Mouse (Mus musculus) hindbrain, embryonic 11.5 days (tissue): ENCODE data around the gene Rpl39. TPM values are rescaled to one million over a fixed set of nuclear protein-coding genes. Genes with fewer than 3 reads are reported as not detected.
A peak's percentile ranks its signal among the peaks of the same experiment; 100 is the strongest.

Experiments used
- ATAC-seq: fragments of 200-750 bp; cut with Nextera tagmentation; 2 replicates; pipeline ENCODE4 v1.8.0; 2017; ENCODE audit warnings: mild to moderate bottlenecking, moderate TSS enrichment, moderate library complexity; ENCODE audit not compliant: low FRiP score
- DNase-seq: peaks from one replicate; pipeline ENCODE4 v3.0.0-alpha.2; 2015; ENCODE audit warnings: low spot score
- H3K27ac ChIP-seq: fragments of 300-500 bp; sonication (generic); 2 replicates; pipeline ENCODE4 v1.5.1; 2014; ENCODE audit warnings: mild to moderate bottlenecking, low read depth, low read length
- H3K27me3 ChIP-seq: fragments of 300-500 bp; sonication (generic); 2 replicates; pipeline ENCODE4 v1.6.1; 2014; ENCODE audit warnings: mild to moderate bottlenecking, low read length, moderate library complexity, mixed read lengths; ENCODE audit not compliant: control insufficient read depth, insufficient read depth
- H3K36me3 ChIP-seq: fragments of 300-500 bp; sonication (generic); 2 replicates; pipeline ENCODE4 v1.6.1; 2014; ENCODE audit warnings: mild to moderate bottlenecking, low read length, moderate library complexity, mixed read lengths; ENCODE audit not compliant: control insufficient read depth, insufficient read depth
- H3K4me1 ChIP-seq: fragments of 300-500 bp; sonication (generic); replicated peaks from 2 replicates; pipeline ENCODE4 v1.6.1; 2014; ENCODE audit warnings: low read length, mixed read lengths; ENCODE audit not compliant: control insufficient read depth, insufficient read depth
- H3K4me2 ChIP-seq: fragments of 300-500 bp; sonication (generic); replicated peaks from 2 replicates; pipeline ENCODE4 v1.6.1; 2014; ENCODE audit warnings: mild to moderate bottlenecking, low read depth, low read length
- H3K4me3 ChIP-seq: fragments of 300-500 bp; sonication (generic); 2 replicates; pipeline ENCODE4 v1.5.1; 2014; ENCODE audit warnings: low read depth, low read length
- H3K9ac ChIP-seq: fragments of 300-500 bp; sonication (generic); 2 replicates; pipeline ENCODE4 v1.6.1; 2014; ENCODE audit warnings: low read depth, low read length
- H3K9me3 ChIP-seq: fragments of 300-500 bp; sonication (generic); 2 replicates; pipeline ENCODE4 v1.6.1; 2016; ENCODE audit warnings: low read length; ENCODE audit not compliant: control insufficient read depth
- WGBS: fragments of 180-500 bp; shearing (Covaris S2); extraction: QIAGEN DNeasy Blood & Tissue Kit; methylation state at CpG from one replicate; pipeline ENCODE4 v1.1.7; 2014; 5-methylcytosine and 5-hydroxymethylcytosine counted together
- polyA plus RNA-seq: library from polyadenylated mRNA; unstranded; fragments of >200 nt; fragmentation: Nextera tagmentation; extraction: Ambion mirVana; gene quantifications from 2 replicates; pipeline ENCODE4 v1.2.1, GENCODE M21; 2014

Gene Rpl39
- polyA plus RNA-seq, 1 experiment from 2014 or later: 431 TPM

DNA sequence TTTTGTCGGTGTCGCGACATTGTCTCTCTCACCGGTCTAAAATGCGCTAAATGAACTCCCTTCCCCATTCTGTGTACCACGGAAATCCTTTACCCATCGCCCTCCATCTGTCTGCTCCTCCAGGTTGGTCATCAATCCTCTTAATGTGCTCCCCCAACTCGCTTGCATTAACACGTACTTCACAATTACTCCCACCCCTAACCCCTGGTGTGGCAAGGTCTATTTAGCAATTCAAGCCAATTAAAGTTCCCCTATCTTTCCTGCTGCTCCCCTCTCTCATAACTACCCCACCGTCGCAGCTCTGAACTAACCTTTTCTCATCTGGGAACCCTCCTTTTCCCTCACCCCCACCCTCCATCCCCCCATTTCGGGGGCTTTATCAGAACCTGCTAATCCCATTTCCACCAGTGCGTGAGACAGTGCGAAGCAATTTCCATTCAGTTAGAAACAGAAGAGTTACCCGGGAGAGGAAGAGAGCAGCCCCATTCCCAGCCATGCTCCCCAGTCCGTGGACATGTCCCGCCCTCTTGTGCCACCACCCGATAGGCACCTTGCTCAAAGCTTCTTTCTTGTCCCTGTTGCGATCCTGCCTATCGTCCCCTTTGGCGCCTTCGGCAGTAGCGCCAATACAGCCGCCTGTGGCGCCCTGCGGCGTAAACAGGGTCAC, 24.5 kb upstream of the Rpl39 start:
- 14% methylated on average over 27 of the region's 27 CpGs for WGBS
- DNase-seq (no peak), ATAC-seq (peak; percentile 81)
- Histone ChIP-seq H3K4me3 (peak overlapping the region; percentile 53), H3K27me3 (no peaks in the 10 kb centered on the region), H3K4me1 (no peaks in the 10 kb centered on the region), H3K9ac (peak overlapping the region; percentile 50), H3K36me3 (no peaks in the 10 kb centered on the region), H3K9me3 (no peaks in the 10 kb centered on the region), H3K27ac (peak overlapping the region; percentile 70), H3K4me2 (peak overlapping the region; percentile 48)

DNA sequence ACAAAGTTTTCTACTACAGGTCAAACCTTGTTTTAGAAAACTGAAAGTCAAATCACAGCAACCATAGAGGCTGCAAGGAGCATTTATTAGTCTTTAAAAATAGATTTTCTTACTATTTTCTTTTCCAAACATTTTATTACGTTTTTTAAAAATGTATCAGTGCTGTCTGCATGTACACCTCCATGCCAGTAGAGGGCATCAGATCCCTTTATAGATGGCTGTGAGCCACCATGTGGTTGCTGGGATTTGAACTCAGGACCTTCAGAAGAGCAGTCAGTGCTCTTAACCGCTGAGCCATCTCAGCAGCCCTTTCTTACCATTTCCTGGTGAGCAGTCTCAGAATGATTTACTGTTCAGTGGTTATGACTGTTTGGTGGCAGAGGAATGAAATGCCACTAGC, 18.6 kb upstream of the Rpl39 start:
- Histone ChIP-seq H3K9me3 (no peaks in the 10 kb centered on the region), H3K27ac (no peak overlapping the region), H3K27me3 (no peaks in the 10 kb centered on the region), H3K4me3 (no peak overlapping the region), H3K4me1 (no peaks in the 10 kb centered on the region), H3K4me2 (no peak overlapping the region), H3K36me3 (no peaks in the 10 kb centered on the region), H3K9ac (no peak overlapping the region)
- no peak for ATAC-seq
- WGBS: 84% methylated on average over 2 of the region's 2 CpGs
- DNase-seq: no peak

DNA sequence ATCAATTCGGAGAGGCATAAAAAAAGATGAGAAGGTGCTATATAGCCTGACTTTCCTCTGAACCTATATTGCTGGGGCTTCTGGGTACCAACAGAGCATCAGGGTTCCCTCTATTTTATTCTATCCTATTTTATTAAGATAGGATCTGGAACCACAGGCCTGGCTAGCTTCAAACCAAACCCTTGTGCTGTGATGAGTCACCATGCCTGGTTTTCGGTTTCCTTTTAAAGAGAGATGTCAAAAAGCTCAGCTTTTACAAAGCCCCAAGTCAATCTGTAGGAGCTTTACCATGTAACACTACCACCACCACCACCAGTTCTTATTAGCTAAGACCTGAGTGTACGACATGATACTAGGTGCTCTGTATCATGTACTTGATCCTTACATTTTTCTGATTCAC, 13.5 kb upstream of the Rpl39 start:
- Histone ChIP-seq H3K9ac (no peak overlapping the region), H3K4me2 (no peak overlapping the region), H3K4me1 (no peaks in the 10 kb centered on the region), H3K4me3 (no peak overlapping the region), H3K27ac (no peak overlapping the region), H3K9me3 (no peaks in the 10 kb centered on the region), H3K36me3 (no peaks in the 10 kb centered on the region), H3K27me3 (no peaks in the 10 kb centered on the region)
- ATAC-seq (no peak), DNase-seq (no peak)
- 88% methylated on average over 3 of the region's 3 CpGs for WGBS

DNA sequence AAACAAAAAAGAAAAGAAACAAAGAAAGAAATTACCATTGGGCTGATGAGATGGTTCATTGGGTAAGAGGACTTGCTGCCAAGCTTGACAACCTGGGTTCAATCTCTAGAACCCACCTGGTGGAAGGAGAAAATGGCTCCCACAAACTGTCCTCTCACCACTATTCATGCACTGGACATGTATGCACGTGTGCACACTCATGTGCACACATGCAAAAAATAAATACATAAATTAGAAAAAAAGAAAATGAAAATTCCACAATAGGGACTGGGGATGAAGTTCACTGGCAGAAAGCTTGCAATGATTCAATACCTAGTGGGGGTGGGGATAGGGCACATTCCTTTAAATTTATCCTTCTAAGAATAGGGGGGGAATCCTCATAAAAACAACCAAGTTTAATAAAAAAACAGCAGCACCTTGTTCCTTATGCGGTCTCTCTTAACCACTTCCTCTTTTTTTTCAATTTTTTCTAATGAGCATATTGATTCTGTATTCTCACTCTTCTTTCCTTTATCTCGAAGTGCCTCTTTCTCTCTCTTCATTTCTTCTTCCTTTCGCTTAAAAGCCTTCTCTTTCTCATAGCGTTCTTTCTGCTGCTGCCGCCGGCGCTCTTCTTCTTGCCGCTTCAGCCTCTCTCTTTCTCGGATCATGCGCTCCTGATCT, 10.0 kb upstream of the Rpl39 start:
- Histone ChIP-seq H3K4me1 (no peaks in the 10 kb centered on the region), H3K9ac (no peak overlapping the region), H3K9me3 (no peaks in the 10 kb centered on the region), H3K36me3 (no peaks in the 10 kb centered on the region), H3K27me3 (no peaks in the 10 kb centered on the region), H3K4me3 (no peak overlapping the region), H3K27ac (no peak overlapping the region), H3K4me2 (no peak overlapping the region)
- DNase-seq: no peak
- WGBS: 89% methylated on average over 11 of the region's 11 CpGs
- ATAC-seq: no peak

DNA sequence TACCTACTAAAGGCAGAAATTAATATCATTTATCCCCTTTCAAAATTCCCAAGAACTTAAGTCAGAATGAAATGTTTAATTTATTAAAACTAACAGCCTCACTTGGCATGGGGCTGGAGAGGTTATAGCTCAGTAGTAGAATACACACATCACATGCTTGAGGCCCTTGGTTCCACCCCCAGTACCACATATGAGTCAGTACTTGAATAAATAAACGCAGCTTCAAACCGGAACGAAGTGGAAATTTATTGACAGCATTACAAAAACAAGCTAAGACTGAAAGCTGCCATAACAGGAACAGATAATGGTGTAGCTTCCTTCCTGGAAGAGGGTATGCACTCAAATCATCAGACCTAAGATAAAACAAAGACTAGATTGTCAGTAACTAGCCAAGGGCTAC, 6.3 kb upstream of the Rpl39 start:
- H3K9ac ChIP-seq: no peak overlapping the region
- ATAC-seq: no peak
- 86% methylated on average over 3 of the region's 3 CpGs for WGBS
- H3K27me3 ChIP-seq: no peaks in the 10 kb centered on the region
- no peak for DNase-seq
- no peaks in the 10 kb centered on the region for H3K4me1 ChIP-seq
- no peak overlapping the region for H3K4me2 ChIP-seq
- H3K4me3 ChIP-seq: no peak overlapping the region
- H3K9me3 ChIP-seq: no peaks in the 10 kb centered on the region
- no peaks in the 10 kb centered on the region for H3K36me3 ChIP-seq
- no peak overlapping the region for H3K27ac ChIP-seq

DNA sequence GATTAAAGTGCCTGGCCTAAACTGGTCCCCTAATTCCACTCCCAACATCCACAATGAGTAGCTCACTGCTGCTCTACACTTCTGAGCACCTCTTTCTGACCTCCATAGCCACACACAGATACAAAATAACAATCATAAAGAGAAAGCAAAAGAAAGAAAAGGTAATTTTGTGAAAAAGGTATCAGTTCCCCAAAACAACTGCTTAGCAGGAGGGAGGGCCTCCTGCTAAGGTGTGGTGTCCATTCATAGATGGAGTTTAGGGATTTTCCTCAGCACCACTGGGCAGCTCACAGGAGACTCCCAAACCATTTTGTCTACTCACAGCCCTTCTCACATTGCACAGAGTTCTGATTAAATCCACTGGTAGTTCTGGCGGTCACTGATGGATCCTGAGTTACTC, 3.6 kb upstream of the Rpl39 start:
- DNase-seq: no peak
- H3K9ac ChIP-seq: no peak overlapping the region
- 81% methylated on average over 1 of the region's 1 CpGs for WGBS

DNA sequence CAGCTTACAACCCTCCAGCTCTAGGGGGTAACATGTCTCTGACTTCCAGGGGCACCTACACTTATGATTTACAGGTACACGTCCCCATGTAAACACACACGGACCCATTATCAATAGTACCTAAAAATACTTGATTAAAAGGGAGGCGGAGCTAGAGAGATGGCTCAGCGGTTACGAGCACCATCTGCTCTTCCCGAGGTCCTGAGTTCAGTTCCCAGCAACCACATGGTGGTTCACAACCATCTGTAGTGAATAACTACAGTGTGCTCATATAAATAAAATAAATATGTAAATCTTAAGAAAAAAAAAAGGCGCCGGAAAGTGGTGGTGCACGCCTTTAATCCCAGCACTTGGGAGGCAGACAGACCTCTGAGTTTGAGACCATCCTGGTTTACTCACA, 463 bp upstream of the Rpl39 start:
- H3K27me3 ChIP-seq: no peaks in the 10 kb centered on the region
- H3K4me3 ChIP-seq: peak overlapping the region; percentile 58
- H3K36me3 ChIP-seq: no peaks in the 10 kb centered on the region
- WGBS: 20% methylated on average over 9 of the region's 9 CpGs
- DNase-seq (no peak), ATAC-seq (no peak; the same call in 1 of the 2 replicates)
- peak overlapping the region; percentile 77; the same call in 1 of the 2 replicates for H3K27ac ChIP-seq
- H3K9ac ChIP-seq: no peak overlapping the region
- no peaks in the 10 kb centered on the region for H3K4me1 ChIP-seq
- 0 out of 2 replicates have a peak overlapping the region, but pooled peaks have one; percentile 23 for H3K4me2 ChIP-seq
- no peaks in the 10 kb centered on the region for H3K9me3 ChIP-seq

More for the DNA sequence above, 3.6 kb upstream of the Rpl39 start:
- Histone ChIP-seq H3K4me3 (no peak overlapping the region), H3K27ac (no peak overlapping the region), H3K4me1 (no peaks in the 10 kb centered on the region), H3K36me3 (no peaks in the 10 kb centered on the region), H3K27me3 (no peaks in the 10 kb centered on the region), H3K9me3 (no peaks in the 10 kb centered on the region), H3K4me2 (no peak overlapping the region)
- no peak for ATAC-seq

DNA sequence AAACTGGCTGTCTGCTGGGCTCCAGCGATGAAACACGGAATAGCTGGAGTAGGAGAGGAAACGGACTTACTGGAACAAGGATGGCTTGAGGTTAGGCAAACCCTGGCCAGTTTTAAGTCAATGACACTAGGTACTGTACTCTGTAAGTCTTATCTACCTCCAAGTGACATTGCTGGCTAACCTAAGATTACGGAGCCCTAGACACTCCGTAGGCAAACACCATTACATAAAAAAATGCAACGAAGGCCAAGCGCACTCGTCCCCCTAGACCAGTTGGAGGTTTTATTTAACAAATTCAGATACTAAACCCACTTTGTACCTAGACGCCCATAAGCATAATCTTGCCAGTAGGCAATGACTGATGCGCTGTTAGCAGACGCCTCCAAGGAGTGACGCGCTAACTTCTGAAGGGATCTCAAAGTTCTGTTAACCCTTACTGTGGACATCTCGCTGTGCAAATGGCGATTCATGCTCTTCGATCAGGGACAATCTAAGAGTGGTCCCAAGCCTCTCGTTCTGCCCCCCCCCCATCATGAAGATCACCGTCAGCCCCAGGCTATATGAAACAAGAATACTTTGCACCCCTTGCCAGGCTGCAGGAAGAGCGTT, 780 bp downstream of the Rpl39 start:
- no peaks in the 10 kb centered on the region for H3K36me3 ChIP-seq
- WGBS: 15% methylated on average over 19 of the region's 19 CpGs
- no peak for DNase-seq
- H3K9ac ChIP-seq: peak overlapping the region; percentile 78
- H3K27me3 ChIP-seq: no peaks in the 10 kb centered on the region
- peak overlapping the region; percentile 77 for H3K27ac ChIP-seq
- peak overlapping the region; percentile 58 for H3K4me3 ChIP-seq
- no peaks in the 10 kb centered on the region for H3K4me1 ChIP-seq
- H3K9me3 ChIP-seq: no peaks in the 10 kb centered on the region
- peak overlapping the region; percentile 58 for H3K4me2 ChIP-seq
- ATAC-seq: peak; percentile 48

DNA sequence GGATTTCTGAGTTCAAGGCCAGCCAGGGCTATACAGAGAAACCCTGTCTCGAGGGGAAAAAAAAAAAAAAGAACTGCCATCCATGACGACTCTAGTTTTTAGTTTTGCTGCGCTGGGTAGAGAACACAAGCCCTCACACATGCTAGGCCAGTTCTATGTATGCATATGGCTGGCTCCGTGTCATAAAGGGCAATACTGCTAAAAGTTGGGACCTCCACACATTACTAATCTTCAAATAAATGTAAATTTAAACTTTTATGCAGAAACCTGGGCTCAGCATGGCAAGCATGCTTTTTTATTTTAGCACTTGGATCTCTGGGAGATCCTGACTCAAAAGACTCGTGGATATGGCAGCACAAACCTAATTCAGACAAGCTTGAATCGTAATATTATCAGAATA, 4.0 kb downstream of the Rpl39 start:
- Histone ChIP-seq H3K36me3 (no peaks in the 10 kb centered on the region), H3K4me3 (no peak overlapping the region), H3K9me3 (no peaks in the 10 kb centered on the region), H3K27ac (no peak overlapping the region), H3K9ac (no peak overlapping the region), H3K4me2 (no peak overlapping the region), H3K27me3 (no peaks in the 10 kb centered on the region), H3K4me1 (no peaks in the 10 kb centered on the region)
- 59% methylated on average over 6 of the region's 6 CpGs for WGBS
- no peak for DNase-seq
- no peak for ATAC-seq
